Mouse (Mus musculus): ENCODE measurements around the gene Phlpp1. TPM values are rescaled to one million over a fixed set of nuclear protein-coding genes. Genes with fewer than 3 reads are reported as not detected.

Phlpp1 gene
- total and polyA plus RNA-seq, 3 experiments: 14.8 to 38.4 (median 20.9) TPM

DNA sequence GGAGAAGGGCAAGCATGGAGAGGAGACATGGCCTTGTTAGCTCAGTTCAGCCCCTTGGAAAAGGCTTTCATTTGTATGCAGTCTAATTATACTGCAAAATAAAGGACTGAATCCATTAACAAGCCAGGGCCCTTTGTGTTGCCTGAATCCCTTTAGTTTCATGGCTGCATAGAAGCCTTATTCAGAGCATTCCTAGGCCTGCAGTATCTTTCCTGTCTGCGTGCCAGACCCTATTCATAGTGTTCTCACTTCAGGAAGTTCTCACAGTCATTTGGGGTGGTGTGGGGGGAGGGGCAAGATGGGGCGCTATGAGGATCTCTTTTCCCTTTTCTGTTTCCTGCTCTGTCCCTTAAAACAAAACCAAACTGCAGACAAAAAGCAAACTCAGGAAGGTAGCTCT, 28.1 kb downstream of the Phlpp1 start:
- H3K27me3 ChIP-seq (replicated peaks): no peaks in the 10 kb centered on the region
- H3K4me3 ChIP-seq (replicated peaks in 1 of 3; ENCODE audit: low read depth in 2 of 3, low read length in 2 of 3, poor library complexity in 1 of 3): no peak overlapping the region
- peaks cover 49% of the 10 kb centered on the region for H3K79me2 ChIP-seq (replicated peaks; ENCODE audit: control insufficient read depth, extremely low read depth, insufficient read depth, poor library complexity, severe bottlenecking)
- in situ Hi-C loops (cut with MboI; ENCODE audit: low pct_ligation_motif_present, low pct_unique_long_range_greater_than_20kb, low sequenced_read_pairs) (no loop called here), dilution Hi-C loops (cut with MboI; ENCODE audit: extremely low pct_ligation_motif_present, extremely low pct_unique_long_range_greater_than_20kb, low sequenced_read_pairs) (no loop called here)
- TF ChIP-seq KAT2A (IDR thresholded peaks at IDR 0.05; ENCODE audit: insufficient replicate concordance, low read length): no peak
- no peak for TF ChIP-seq TBP (conservative IDR thresholded peaks at IDR 0.05; ENCODE audit: low read depth, low read length)
- TF ChIP-seq MYC (IDR thresholded peaks at IDR 0.05; ENCODE audit: low read depth, low read length): no peak
- no peak for TF ChIP-seq CHD2 (IDR thresholded peaks at IDR 0.05; ENCODE audit: low read length)
- no peak for TF ChIP-seq TCF12 (IDR thresholded peaks at IDR 0.05; ENCODE audit: low read depth, low read length)
- TF ChIP-seq GABPA (IDR thresholded peaks at IDR 0.05; ENCODE audit: insufficient replicate concordance, low read depth, low read length): no peak
- no peak for TF ChIP-seq USF2 (conservative IDR thresholded peaks at IDR 0.05; ENCODE audit: low read depth, low read length)
- TF ChIP-seq CHD1 (IDR thresholded peaks at IDR 0.05; ENCODE audit: low read depth, low read length): no peak
- no peak for TF ChIP-seq POLR2A (IDR thresholded peaks at IDR 0.05; ENCODE audit: low read depth, low read length)
- TF ChIP-seq JUND (conservative IDR thresholded peaks at IDR 0.05; ENCODE audit: low read depth, low read length): no peak
- TF ChIP-seq MXI1 (IDR thresholded peaks at IDR 0.05; ENCODE audit: low read depth, low read length): no peak
- TF ChIP-seq NELFE (IDR thresholded peaks at IDR 0.05; ENCODE audit: low read depth, low read length): no peak
- no peak for TF ChIP-seq ETS1 (conservative IDR thresholded peaks at IDR 0.05; ENCODE audit: low read depth, low read length)
- no peak for TF ChIP-seq ZKSCAN1 (IDR thresholded peaks at IDR 0.05; ENCODE audit: borderline replicate concordance, low read depth, low read length)
- no peaks in the 10 kb centered on the region for H3K9me3 ChIP-seq (replicated peaks; ENCODE audit: low read length)
- H3K36me3 ChIP-seq (replicated peaks in 1 of 2; ENCODE audit: control insufficient read depth in 1 of 2, insufficient read depth in 1 of 2, low read length in 1 of 2): peaks cover 2 to 53% of the 10 kb centered on the region in 2 experiments
- H3K27ac ChIP-seq (ENCODE audit: insufficient read depth, low read depth): no peak overlapping the region
- no peak for DNase-seq (ENCODE audit: extremely low read depth)
- H3K4me1 ChIP-seq (ENCODE audit: control insufficient read depth in 1 of 2, insufficient read depth in 2 of 2): peaks cover 2 to 83% of the 10 kb centered on the region in 2 experiments; a peak in 2 of 4 replicates
- no peak overlapping the region for H3K9ac ChIP-seq (ENCODE audit: insufficient read depth, low read depth)
- H3K4me2 ChIP-seq (ENCODE audit: insufficient read depth, low read depth, poor library complexity, severe bottlenecking): no peak overlapping the region

- Histone ChIP-seq H3K4me3 (replicated peaks in 1 of 3; ENCODE audit: low read depth in 2 of 3, low read length in 2 of 3, poor library complexity in 1 of 3) (no peak overlapping the region), H3K27ac (ENCODE audit: insufficient read depth, low read depth) (no peak overlapping the region), H3K4me1 (ENCODE audit: control insufficient read depth in 1 of 2, insufficient read depth in 2 of 2) (peaks cover 2 to 83% of the 10 kb centered on the region in 2 experiments; a peak in 2 of 4 replicates), H3K27me3 (replicated peaks) (no peaks in the 10 kb centered on the region), H3K9ac (ENCODE audit: insufficient read depth, low read depth) (no peak overlapping the region), H3K4me2 (ENCODE audit: insufficient read depth, low read depth, poor library complexity, severe bottlenecking) (no peak overlapping the region), H3K36me3 (replicated peaks in 1 of 2; ENCODE audit: control insufficient read depth in 1 of 2, insufficient read depth in 1 of 2, low read length in 1 of 2) (peaks cover 0 to 46% of the 10 kb centered on the region in 2 experiments), H3K79me2 (replicated peaks; ENCODE audit: control insufficient read depth, extremely low read depth, insufficient read depth, poor library complexity, severe bottlenecking) (peaks cover 51% of the 10 kb centered on the region), H3K9me3 (replicated peaks; ENCODE audit: low read length) (no peaks in the 10 kb centered on the region)
- no peak for DNase-seq (ENCODE audit: extremely low read depth)
- in situ Hi-C loops (cut with MboI; ENCODE audit: low pct_ligation_motif_present, low pct_unique_long_range_greater_than_20kb, low sequenced_read_pairs) (no loop called here), dilution Hi-C loops (cut with MboI; ENCODE audit: extremely low pct_ligation_motif_present, extremely low pct_unique_long_range_greater_than_20kb, low sequenced_read_pairs) (no loop called here)
- TF ChIP-seq MEF2A (IDR thresholded peaks at IDR 0.05; ENCODE audit: borderline replicate concordance, low read depth, low read length) (no peak), EP300 (IDR thresholded peaks at IDR 0.05; ENCODE audit: low read length) (no peak), NELFE (IDR thresholded peaks at IDR 0.05; ENCODE audit: low read depth, low read length) (no peak), POLR2AphosphoS2 (IDR thresholded peaks at IDR 0.05; ENCODE audit: low read depth, low read length) (no peak)
Measured at GRCm38 (mm10) chr1:106201025-106201424, 29.5 kb downstream of the Phlpp1 start.

All from CH12.LX (cell line).